Mouse (Mus musculus): ENCODE measurements at regions not wholly inside any gene's neighbourhood (a gene's known extent, or its start where the extent isn't known, plus 50 kb on each side); places are given as distances from the start of the nearest gene placed in this dataset.
"Not testable (repeated sequence)": the region's sequence is repeated elsewhere in the genome, so short reads cannot be mapped to it uniquely, and the experiment has no call there.

GRCm38 (mm10) chr14:68762916-68763315, 531.2 kb downstream of the Synb start:
- intact Hi-C loops (cut with DNase I): no loop called here
- DNase-seq (ENCODE audit: extremely low spot score in 1 of 2, low spot score in 2 of 2): no peak
- no peak overlapping the region for H3K4me3 ChIP-seq
- no peak overlapping the region for H3K27ac ChIP-seq
- no peak for TF ChIP-seq CTCF (IDR thresholded peaks at IDR 0.05)

GRCm38 (mm10) chr14:68744661-68745060, 549.4 kb downstream of the Synb start:
- intact Hi-C loops (cut with DNase I): no loop called here
- Histone ChIP-seq H3K4me3 (no peak overlapping the region), H3K27ac (no peak overlapping the region)
- TF ChIP-seq CTCF (IDR thresholded peaks at IDR 0.05): no peak
- DNase-seq (ENCODE audit: extremely low spot score in 1 of 2, low spot score in 2 of 2): no peak

- DNase-seq (ENCODE audit: extremely low spot score in 1 of 2, low spot score in 2 of 2): no peak
- H3K4me3 ChIP-seq: no peak overlapping the region
- H3K27ac ChIP-seq: no peak overlapping the region
- intact Hi-C loops (cut with DNase I): no loop called here
- no peak for TF ChIP-seq CTCF (IDR thresholded peaks at IDR 0.05)
Observed at GRCm38 (mm10) chr14:68738474-68738873, 555.6 kb downstream of the Synb start.

- not testable (repeated sequence) for H3K27ac ChIP-seq, H3K4me3 ChIP-seq
- DNase-seq (ENCODE audit: extremely low spot score in 1 of 2, low spot score in 2 of 2): peak; percentile 73 to 78
- peak; percentile 76 for TF ChIP-seq CTCF (IDR thresholded peaks at IDR 0.05)
- intact Hi-C loops (cut with DNase I): loop anchor here (1.0 kb wide), 3 partner anchors 230 to 501 kb away; no protein-coding TSS in a partner anchor
Observed at GRCm38 (mm10) chr14:68735756-68736155, 558.3 kb downstream of the Synb start.

GRCm38 (mm10) chr14:68721156-68721555, 572.9 kb downstream of the Synb start:
- no peak overlapping the region for H3K27ac ChIP-seq
- intact Hi-C loops (cut with DNase I): no loop called here
- H3K4me3 ChIP-seq: no peak overlapping the region
- TF ChIP-seq CTCF (IDR thresholded peaks at IDR 0.05): no peak
- DNase-seq (ENCODE audit: extremely low spot score in 1 of 2, low spot score in 2 of 2): no peak

- TF ChIP-seq CTCF (IDR thresholded peaks at IDR 0.05): no peak
- Histone ChIP-seq H3K4me3 (no peak overlapping the region), H3K27ac (no peak overlapping the region)
- no peak for DNase-seq (ENCODE audit: extremely low spot score in 1 of 2, low spot score in 2 of 2)
- intact Hi-C loops (cut with DNase I): no loop called here
Observed at GRCm38 (mm10) chr14:68719429-68720160, 574.5 kb downstream of the Synb start.

GRCm38 (mm10) chr14:68718846-68719245, 575.3 kb downstream of the Synb start:
- intact Hi-C loops (cut with DNase I): no loop called here
- Histone ChIP-seq H3K27ac (no peak overlapping the region), H3K4me3 (no peak overlapping the region)
- DNase-seq (ENCODE audit: extremely low spot score in 1 of 2, low spot score in 2 of 2): no peak
- no peak for TF ChIP-seq CTCF (IDR thresholded peaks at IDR 0.05)
